Mouse (Mus musculus): ENCODE measurements around the gene Ralgapa2. TPM values are rescaled to one million over a fixed set of nuclear protein-coding genes. Genes with fewer than 3 reads are reported as not detected.
A peak's percentile ranks its signal among the peaks of the same experiment; 100 is the strongest.

The Ralgapa2 gene
- polyA plus RNA-seq, 1 experiment from 2014 or later: 4.9 TPM

GRCm38 (mm10) chr2:146261146-146261545 lies 251.0 kb downstream of the Ralgapa2 start:
- ATAC-seq: no peak
- no peak for TF ChIP-seq CTCF (IDR thresholded peaks at IDR 0.05; ENCODE audit: low read depth)

GRCm38 (mm10) chr2:146259787-146260560 lies 252.2 kb downstream of the Ralgapa2 start:
- no peak for TF ChIP-seq CTCF (IDR thresholded peaks at IDR 0.05; ENCODE audit: low read depth)
- WGBS: 71% methylated on average over 18 of the region's 18 CpGs
- Histone ChIP-seq H3K4me2 (replicated peaks; ENCODE audit: low read depth) (no peak overlapping the region), H3K4me3 (ENCODE audit: low read depth, low read length) (no peak overlapping the region), H3K36me3 (ENCODE audit: control insufficient read depth, insufficient read depth) (0 out of 2 replicates have a peak, but pooled peaks cover 4% of the 10 kb centered on the region), H3K9ac (ENCODE audit: low read depth, low read length) (no peak overlapping the region), H3K9me3 (ENCODE audit: control insufficient read depth) (no peaks in the 10 kb centered on the region), H3K4me1 (replicated peaks; ENCODE audit: control insufficient read depth, insufficient read depth, low read length) (no peaks in the 10 kb centered on the region), H3K27me3 (replicated peaks; ENCODE audit: control insufficient read depth, insufficient read depth, low read length) (no peaks in the 10 kb centered on the region), H3K27ac (ENCODE audit: low read depth, low read length) (no peak overlapping the region)
- no peak for ATAC-seq

More at GRCm38 (mm10) chr2:146261146-146261545, 251.0 kb downstream of the Ralgapa2 start:
- Histone ChIP-seq H3K9me3 (ENCODE audit: control insufficient read depth) (no peaks in the 10 kb centered on the region), H3K27ac (ENCODE audit: low read depth, low read length) (no peak overlapping the region), H3K4me3 (ENCODE audit: low read depth, low read length) (no peak overlapping the region), H3K36me3 (ENCODE audit: control insufficient read depth, insufficient read depth) (0 out of 2 replicates have a peak, but pooled peaks cover 4% of the 10 kb centered on the region), H3K27me3 (replicated peaks; ENCODE audit: control insufficient read depth, insufficient read depth, low read length) (no peaks in the 10 kb centered on the region), H3K4me2 (replicated peaks; ENCODE audit: low read depth) (no peak overlapping the region), H3K4me1 (replicated peaks; ENCODE audit: control insufficient read depth, insufficient read depth, low read length) (no peaks in the 10 kb centered on the region), H3K9ac (ENCODE audit: low read depth, low read length) (no peak overlapping the region)
- 93% methylated on average over 4 of the region's 4 CpGs for WGBS

GRCm38 (mm10) chr2:146258736-146259469 lies 253.2 kb downstream of the Ralgapa2 start:
- Histone ChIP-seq H3K36me3 (ENCODE audit: control insufficient read depth, insufficient read depth) (0 out of 2 replicates have a peak, but pooled peaks cover 6% of the 10 kb centered on the region), H3K27me3 (replicated peaks; ENCODE audit: control insufficient read depth, insufficient read depth, low read length) (no peaks in the 10 kb centered on the region), H3K4me2 (replicated peaks; ENCODE audit: low read depth) (no peak overlapping the region), H3K9me3 (ENCODE audit: control insufficient read depth) (no peaks in the 10 kb centered on the region), H3K4me1 (replicated peaks; ENCODE audit: control insufficient read depth, insufficient read depth, low read length) (no peaks in the 10 kb centered on the region), H3K4me3 (ENCODE audit: low read depth, low read length) (no peak overlapping the region), H3K27ac (ENCODE audit: low read depth, low read length) (no peak overlapping the region), H3K9ac (ENCODE audit: low read depth, low read length) (no peak overlapping the region)
- ATAC-seq: no peak
- TF ChIP-seq CTCF (IDR thresholded peaks at IDR 0.05; ENCODE audit: low read depth): no peak
- WGBS: 49% methylated on average over 10 of the region's 10 CpGs

GRCm38 (mm10) chr2:146257609-146258008 lies 254.5 kb downstream of the Ralgapa2 start:
- 89% methylated on average over 3 of the region's 3 CpGs for WGBS
- ATAC-seq: no peak
- Histone ChIP-seq H3K9ac (ENCODE audit: low read depth, low read length) (no peak overlapping the region), H3K4me2 (replicated peaks; ENCODE audit: low read depth) (no peak overlapping the region), H3K36me3 (ENCODE audit: control insufficient read depth, insufficient read depth) (0 out of 2 replicates have a peak, but pooled peaks cover 9% of the 10 kb centered on the region), H3K4me1 (replicated peaks; ENCODE audit: control insufficient read depth, insufficient read depth, low read length) (no peaks in the 10 kb centered on the region), H3K27me3 (replicated peaks; ENCODE audit: control insufficient read depth, insufficient read depth, low read length) (no peaks in the 10 kb centered on the region), H3K4me3 (ENCODE audit: low read depth, low read length) (no peak overlapping the region), H3K9me3 (ENCODE audit: control insufficient read depth) (no peaks in the 10 kb centered on the region), H3K27ac (ENCODE audit: low read depth, low read length) (no peak overlapping the region)
- TF ChIP-seq CTCF (IDR thresholded peaks at IDR 0.05; ENCODE audit: low read depth): no peak

- Histone ChIP-seq H3K4me1 (replicated peaks; ENCODE audit: control insufficient read depth, insufficient read depth, low read length) (no peaks in the 10 kb centered on the region), H3K27me3 (replicated peaks; ENCODE audit: control insufficient read depth, insufficient read depth, low read length) (no peaks in the 10 kb centered on the region), H3K9ac (ENCODE audit: low read depth, low read length) (no peak overlapping the region), H3K27ac (ENCODE audit: low read depth, low read length) (no peak overlapping the region), H3K9me3 (ENCODE audit: control insufficient read depth) (no peaks in the 10 kb centered on the region), H3K36me3 (ENCODE audit: control insufficient read depth, insufficient read depth) (0 out of 2 replicates have a peak, but pooled peaks cover 9% of the 10 kb centered on the region), H3K4me2 (replicated peaks; ENCODE audit: low read depth) (no peak overlapping the region), H3K4me3 (ENCODE audit: low read depth, low read length) (no peak overlapping the region)
- TF ChIP-seq CTCF (IDR thresholded peaks at IDR 0.05; ENCODE audit: low read depth): no peak
- 43% methylated on average over 3 of the region's 3 CpGs for WGBS
- no peak for ATAC-seq
Observed at GRCm38 (mm10) chr2:146257037-146257436, 255.1 kb downstream of the Ralgapa2 start.

- peak; percentile 37 for TF ChIP-seq CTCF (IDR thresholded peaks at IDR 0.05; ENCODE audit: low read depth)
- no peaks in the 10 kb centered on the region for H3K27me3 ChIP-seq (replicated peaks; ENCODE audit: control insufficient read depth, insufficient read depth, low read length)
- no peaks in the 10 kb centered on the region for H3K4me1 ChIP-seq (replicated peaks; ENCODE audit: control insufficient read depth, insufficient read depth, low read length)
- H3K27ac ChIP-seq (ENCODE audit: low read depth, low read length): no peak overlapping the region
- no peaks in the 10 kb centered on the region for H3K9me3 ChIP-seq (ENCODE audit: control insufficient read depth)
- no peak for ATAC-seq
- H3K4me3 ChIP-seq (ENCODE audit: low read depth, low read length): no peak overlapping the region
- H3K4me2 ChIP-seq (replicated peaks; ENCODE audit: low read depth): no peak overlapping the region
- 0 out of 2 replicates have a peak, but pooled peaks cover 9% of the 10 kb centered on the region for H3K36me3 ChIP-seq (ENCODE audit: control insufficient read depth, insufficient read depth)
- H3K9ac ChIP-seq (ENCODE audit: low read depth, low read length): no peak overlapping the region
- WGBS: 66% methylated on average over 3 of the region's 3 CpGs
Observed at GRCm38 (mm10) chr2:146256321-146256875, 255.7 kb downstream of the Ralgapa2 start.
